Mouse (Mus musculus) effector memory CD4-positive, alpha-beta T cell, adult 5 months (primary cell): Measurements from ENCODE around the gene Mapt. TPM values are rescaled to one million over a fixed set of nuclear protein-coding genes. Genes with fewer than 3 reads are reported as not detected.

Experiments used
- polyA plus RNA-seq: library from polyadenylated mRNA; unstranded; fragments of 100-300 nt; shearing (Covaris generic); gene quantifications from one replicate; pipeline ENCODE4 v1.2.1, GENCODE M21; 2017

Gene Mapt
- polyA plus RNA-seq: 0.32 TPM

GRCm38 (mm10) chr11:104231041-104231911 is at the start of gene Mapt:
Gene Mapt, plus strand, starts transcription at chr11:104231390.

GRCm38 (mm10) chr11:104186135-104186836 is 44.9 kb upstream of the Mapt start, which contains the start of gene Sppl2c:
Gene Sppl2c, plus strand, starts transcription at chr11:104186327.

Other genes with a start within 250 kb of the Mapt start
- gene Crhr1, start 98.5 kb upstream of the Mapt start, polyA plus RNA-seq: not detected
- gene Sppl2c, start 45.1 kb upstream of the Mapt start, polyA plus RNA-seq: not detected
- 88.0 TPM for gene Kansl1, start 237.5 kb downstream of the Mapt start, polyA plus RNA-seq